Mouse (Mus musculus) lung, adult 2 months (tissue): Measurements from ENCODE around the gene Rtkn. TPM values are rescaled to one million over a fixed set of nuclear protein-coding genes. Genes with fewer than 3 reads are reported as not detected.

Source experiments
- DNase-seq: peaks from one replicate; pipeline ENCODE4 v3.0.0; 2022
- H3K4me1 ChIP-seq: fragments of 200-500 bp; 2 replicates; pipeline ENCODE4 v1.6.1; 2011; ENCODE audit warnings: low read length; ENCODE audit not compliant: control insufficient read depth, insufficient read depth
- H3K4me3 ChIP-seq: fragments of 200-500 bp; replicated peaks from 2 replicates; pipeline ENCODE3; 2011; ENCODE audit warnings: low read depth, mild to moderate bottlenecking, control low read depth, low read length; ENCODE audit errors: extremely low read depth
- CTCF ChIP-seq: fragments of 200-500 bp; IDR thresholded peaks from 2 replicates; pipeline ENCODE4 v1.5.1; 2011; ENCODE audit warnings: mild to moderate bottlenecking, low read length, control low read depth; ENCODE audit not compliant: insufficient read depth
- POLR2A ChIP-seq: fragments of 200-500 bp; IDR thresholded peaks from 2 replicates; pipeline ENCODE4 v1.6.1; 2011; ENCODE audit warnings: low read depth, mild to moderate bottlenecking, control low read depth, low read length, borderline replicate concordance; ENCODE audit errors: extremely low read depth
- WGBS: fragments of 180-500 bp; shearing (Covaris S2); methylation state at CpG from one replicate; pipeline ENCODE4 v1.1.7; 2018; 5-methylcytosine and 5-hydroxymethylcytosine counted together
- polyA plus RNA-seq: library from polyadenylated mRNA; depleted of rRNA; stranded (reverse); fragments of >200 nt; gene quantifications from 2 replicates; pipeline ENCODE4 v1.2.3, GENCODE M21; 2012

Gene Rtkn
- polyA plus RNA-seq, 1 experiment: 110 TPM

- no peak for TF ChIP-seq CTCF
- TF ChIP-seq POLR2A: no peak
- WGBS: under 1% methylated on average over 38 of the region's 48 CpGs
- Histone ChIP-seq H3K4me1 (peaks cover 7% of the 10 kb centered on the region), H3K4me3 (peak overlapping the region; percentile 99)
- no peak for DNase-seq
Measured at GRCm38 (mm10) chr6:83115682-83116372, 19.4 kb upstream of the Rtkn start.

DNA sequence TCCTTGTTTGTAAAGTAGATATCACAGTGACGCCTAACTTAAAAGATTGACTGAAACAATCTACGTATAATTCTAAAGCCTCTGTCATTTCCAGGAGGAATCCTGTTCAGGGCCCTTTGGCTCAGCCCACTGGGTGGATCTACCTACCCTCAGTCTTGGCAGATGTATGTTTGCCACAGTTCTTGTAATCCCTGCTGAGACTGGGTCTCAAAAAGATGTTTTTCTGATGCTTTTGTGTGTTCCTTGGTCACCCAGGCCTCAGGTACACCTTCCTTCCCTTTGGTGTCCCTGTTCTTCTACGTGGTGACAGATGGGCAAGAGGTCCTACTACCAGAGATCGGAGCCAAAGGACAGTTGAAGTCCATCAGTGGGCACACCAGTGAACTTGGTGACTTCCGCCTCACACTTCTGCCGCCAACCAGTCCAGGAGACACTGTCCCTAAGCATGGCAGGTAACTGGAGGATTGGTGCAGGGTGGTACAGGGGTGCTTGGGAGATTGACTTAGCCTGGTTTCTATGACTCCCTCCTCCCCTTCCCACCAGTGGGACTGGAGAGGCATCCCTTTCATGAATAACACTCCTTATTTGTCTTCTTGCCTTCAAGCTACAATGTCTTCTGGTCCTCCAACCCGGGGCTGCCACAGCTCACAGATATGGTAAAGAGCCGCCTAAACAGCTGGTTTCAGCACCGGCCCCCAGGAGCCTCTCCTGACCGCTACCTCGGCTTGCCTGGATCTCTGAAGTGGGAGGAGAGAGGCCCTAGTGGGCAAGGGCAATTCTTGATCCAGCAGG is 18.7 kb upstream of the Rtkn start:
- DNase-seq: no peak
- H3K4me3 ChIP-seq: no peak overlapping the region
- TF ChIP-seq POLR2A (0 out of 2 replicates have a peak, but pooled peaks have one; percentile 10), CTCF (no peak)
- H3K4me1 ChIP-seq: peaks cover 7% of the 10 kb centered on the region
- 66% methylated on average over 11 of the region's 11 CpGs for WGBS

DNA sequence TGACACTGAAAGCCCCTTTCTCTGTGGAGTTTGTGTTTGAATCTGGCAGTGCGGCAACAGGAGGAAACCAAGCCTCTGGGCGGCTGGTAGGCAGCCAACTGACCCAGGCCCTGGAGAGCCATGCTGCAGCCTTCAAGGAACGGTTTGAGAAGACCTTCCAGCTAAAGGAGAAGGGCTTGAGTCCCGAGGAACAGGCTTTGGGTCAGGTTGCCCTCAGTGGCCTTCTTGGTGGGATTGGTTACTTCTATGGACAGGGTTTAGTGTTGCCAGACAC is 18.2 kb upstream of the Rtkn start:
- TF ChIP-seq CTCF (no peak), POLR2A (no peak)
- no peak for DNase-seq
- H3K4me1 ChIP-seq: peaks cover 8% of the 10 kb centered on the region
- H3K4me3 ChIP-seq: no peak overlapping the region
- 74% methylated on average over 4 of the region's 4 CpGs for WGBS

DNA sequence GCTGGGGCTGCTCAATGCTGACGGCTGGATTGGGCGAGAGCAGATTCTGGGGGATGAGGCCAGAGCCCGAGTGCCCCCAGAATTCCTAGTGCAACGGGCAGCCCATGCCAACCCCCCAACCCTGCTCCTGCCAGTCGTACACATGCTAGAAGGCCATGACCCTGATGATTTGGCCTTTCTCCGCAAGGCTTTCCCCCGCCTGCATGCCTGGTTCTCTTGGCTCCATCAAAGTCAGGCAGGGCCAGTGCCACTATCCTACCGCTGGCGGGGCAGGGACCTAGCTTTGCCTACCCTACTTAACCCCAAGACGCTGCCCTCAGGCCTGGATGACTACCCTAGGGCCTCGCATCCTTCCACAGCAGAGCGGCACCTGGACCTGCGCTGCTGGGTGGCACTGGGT is 17.6 kb upstream of the Rtkn start:
- peaks cover 12% of the 10 kb centered on the region for H3K4me1 ChIP-seq
- H3K4me3 ChIP-seq: no peak overlapping the region
- TF ChIP-seq CTCF (no peak), POLR2A (no peak)
- 89% methylated on average over 13 of the region's 13 CpGs for WGBS
- no peak for DNase-seq

- TF ChIP-seq POLR2A (0 out of 2 replicates have a peak, but pooled peaks have one; percentile 30), CTCF (no peak)
- Histone ChIP-seq H3K4me3 (no peak overlapping the region), H3K4me1 (peaks cover 12% of the 10 kb centered on the region)
- no peak for DNase-seq
- WGBS: 83% methylated on average over 11 of the region's 11 CpGs
Measured at GRCm38 (mm10) chr6:83118369-83118768, 16.9 kb upstream of the Rtkn start.

GRCm38 (mm10) chr6:83118825-83119733 is 16.2 kb upstream of the Rtkn start:
- DNase-seq: no peak
- peaks cover 12% of the 10 kb centered on the region for H3K4me1 ChIP-seq
- whole genome bisulfite sequencing: 72% methylated on average over 14 of the region's 14 CpGs
- H3K4me3 ChIP-seq: no peak overlapping the region
- no peak for TF ChIP-seq POLR2A
- TF ChIP-seq CTCF: no peak

DNA sequence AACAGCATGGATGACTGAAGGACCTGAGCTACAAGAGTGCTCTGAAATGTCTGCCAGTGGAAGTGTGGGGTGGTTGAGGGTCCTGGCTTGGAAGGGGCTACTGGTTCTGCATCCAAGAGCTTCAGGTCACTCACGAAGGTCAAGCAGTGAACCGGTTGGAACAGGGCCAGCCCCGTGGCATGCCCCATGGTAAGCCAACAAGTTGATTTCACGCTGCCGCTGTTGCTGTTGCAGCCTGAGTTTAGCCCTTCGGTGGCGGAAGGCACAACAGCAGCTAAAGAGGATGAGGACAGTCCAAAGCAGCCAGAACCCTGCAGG is 15.6 kb upstream of the Rtkn start:
- peaks cover 15% of the 10 kb centered on the region for H3K4me1 ChIP-seq
- 72% methylated on average over 7 of the region's 7 CpGs for WGBS
- H3K4me3 ChIP-seq: no peak overlapping the region
- no peak for TF ChIP-seq POLR2A
- no peak for TF ChIP-seq CTCF
- DNase-seq: no peak

DNA sequence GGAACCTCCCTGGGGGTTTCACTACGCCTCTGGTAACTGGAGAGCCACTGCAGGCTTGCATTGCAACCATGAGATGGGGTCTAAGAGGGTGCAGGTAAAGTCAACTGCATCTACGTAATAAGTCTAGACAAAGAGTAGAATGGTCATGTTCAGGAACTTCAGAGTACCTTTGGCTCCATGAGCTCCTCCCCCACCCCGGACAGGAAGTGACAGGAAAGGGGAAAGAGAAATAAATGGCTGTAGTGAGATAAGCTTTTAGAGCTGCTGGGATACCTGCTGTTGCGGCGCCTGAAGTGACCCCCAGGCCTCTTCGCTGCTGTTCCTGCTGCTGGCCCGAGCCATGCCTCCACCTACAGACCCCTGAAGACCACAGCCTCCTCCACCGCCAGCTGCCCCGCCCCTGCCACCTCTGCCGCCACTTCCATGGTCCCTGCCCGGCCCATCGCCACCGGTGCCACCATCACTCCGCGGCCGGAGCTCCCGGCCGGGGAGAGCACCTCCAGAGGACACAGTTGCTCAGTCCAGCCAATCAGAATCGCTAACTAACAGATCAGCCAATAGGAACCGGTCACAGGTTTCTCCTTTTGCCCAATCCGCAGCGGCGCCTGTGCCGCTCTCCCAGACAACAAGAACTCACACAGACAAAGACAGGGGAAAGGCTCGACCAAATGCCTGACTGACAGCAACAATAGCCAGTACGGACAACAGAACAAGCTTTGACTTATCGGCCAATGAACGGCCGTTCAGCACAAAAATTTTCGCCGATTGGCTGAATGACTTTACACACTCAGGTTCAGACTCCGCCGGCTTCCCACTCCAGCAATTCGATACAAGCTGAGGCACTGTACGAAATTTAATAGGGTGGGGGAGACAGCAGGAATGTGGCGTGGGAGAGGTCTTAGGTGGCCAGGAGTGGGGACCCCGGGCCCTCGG is 14.1 kb upstream of the Rtkn start, which contains the start of gene Wbp1:
Wbp1 (minus strand) TSS at position 630 of the 933 bp plus-strand sequence.
- WGBS: under 1% methylated on average over 37 of the region's 38 CpGs
- H3K4me1 ChIP-seq: peaks cover 11% of the 10 kb centered on the region
- TF ChIP-seq CTCF: no peak
- TF ChIP-seq POLR2A: peak; percentile 75; the same call in 1 of the 2 replicates
- DNase-seq: peak; percentile 90
- H3K4me3 ChIP-seq: peak within 1 kb of the TSS; percentile 70
